Mouse (Mus musculus) ES-Bruce4 (cell line): ENCODE results near the gene Glrp1.

Experiments
- CTCF ChIP-seq: IDR thresholded peaks from one replicate; pipeline ENCODE4 v1.8.1; 2011; ENCODE audit warnings: low read depth, low read length
- POLR2A ChIP-seq: IDR thresholded peaks from one replicate; pipeline ENCODE4 v1.8.1; 2011; ENCODE audit warnings: low read length; ENCODE audit not compliant: insufficient read depth

DNA sequence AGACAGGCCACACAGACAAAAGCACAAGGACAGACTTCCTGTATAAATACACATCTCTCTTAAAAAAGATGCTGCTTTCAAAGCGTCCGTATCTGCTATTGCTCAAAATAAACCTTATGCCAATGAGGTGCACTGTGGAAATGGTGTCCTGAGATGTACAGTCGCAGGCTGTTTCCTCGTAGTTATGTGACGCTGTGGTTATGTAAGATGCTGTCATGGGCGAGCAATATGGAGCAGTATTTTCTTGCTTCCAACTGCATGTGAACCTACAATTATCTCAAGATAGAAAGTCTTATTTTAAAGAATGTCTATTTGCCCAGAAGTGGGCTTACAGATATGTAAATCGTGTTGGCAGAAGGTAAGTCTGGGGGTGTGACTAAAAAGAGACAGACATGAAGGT, 37.3 kb upstream of the Glrp1 start:
- TF ChIP-seq POLR2A: no peak
- TF ChIP-seq CTCF: no peak
